Mouse (Mus musculus) ovary, postnatal 14 days (tissue): ENCODE measurements around the gene Lce1l.
"Not testable (repeated sequence)": the region's sequence is repeated elsewhere in the genome, so short reads cannot be mapped to it uniquely, and the experiment has no call there.

Source experiments
- DNase-seq: peaks from one replicate; pipeline ENCODE4 v3.0.0; 2022; ENCODE audit warnings: low spot score

Gene Lce1l

GRCm38 (mm10) chr3:92851186-92851585, at the start of gene Lce1l:
Gene Lce1l, minus strand, starts transcription at chr3:92851286.
- no peak for DNase-seq

- DNase-seq = no peak
Observed at GRCm38 (mm10) chr3:92894489-92894888, 43.4 kb upstream of the Lce1l start.

GRCm38 (mm10) chr3:92894063-92894462, 43.0 kb upstream of the Lce1l start:
- DNase-seq = peak; percentile 9

GRCm38 (mm10) chr3:92874180-92874579, 23.1 kb upstream of the Lce1l start:
- DNase-seq = no peak

- no peak for DNase-seq
Observed at GRCm38 (mm10) chr3:92870116-92870515, 19.0 kb upstream of the Lce1l start, which contains the start of gene 2310050C09Rik. Gene 2310050C09Rik, minus strand, starts transcription at chr3:92870216.

- no peak for DNase-seq
Observed at GRCm38 (mm10) chr3:92827108-92827507, 24.0 kb downstream of the Lce1l start, which contains the start of gene Kprp. Gene Kprp, minus strand, starts transcription at chr3:92827247.

- no peak for DNase-seq
Observed at GRCm38 (mm10) chr3:92825808-92826207, 25.3 kb downstream of the Lce1l start.

- DNase-seq = not testable (repeated sequence)
Observed at GRCm38 (mm10) chr3:92816036-92816435, 35.0 kb downstream of the Lce1l start.

- no peak for DNase-seq
Observed at GRCm38 (mm10) chr3:92815581-92815980, 35.5 kb downstream of the Lce1l start.

- DNase-seq = no peak
Observed at GRCm38 (mm10) chr3:92807791-92808190, 43.3 kb downstream of the Lce1l start, which contains the start of gene Lce1k. Gene Lce1k, minus strand, starts transcription at chr3:92807891.
